Mouse (Mus musculus) hindbrain, embryonic 10.5 days (tissue): ENCODE data around the gene Adora2a. TPM values are rescaled to one million over a fixed set of nuclear protein-coding genes. Genes with fewer than 3 reads are reported as not detected.
A peak's percentile ranks its signal among the peaks of the same experiment; 100 is the strongest.
"Not testable (repeated sequence)": the region's sequence is repeated elsewhere in the genome, so short reads cannot be mapped to it uniquely, and the experiment has no call there.

Source experiments
- DNase-seq: peaks from one replicate; pipeline ENCODE4 v3.0.0-alpha.2; 2017; ENCODE audit warnings: low spot score
- H3K27ac ChIP-seq: fragments of 300-500 bp; sonication (generic); 2 replicates; pipeline ENCODE4 v1.5.1; 2016; ENCODE audit warnings: mild to moderate bottlenecking, moderate library complexity
- H3K27me3 ChIP-seq: fragments of 300-500 bp; sonication (generic); 2 replicates; pipeline ENCODE4 v1.6.1; 2016; ENCODE audit warnings: mild to moderate bottlenecking; ENCODE audit not compliant: poor library complexity, insufficient read depth, severe bottlenecking
- H3K36me3 ChIP-seq: fragments of 300-500 bp; sonication (generic); 2 replicates; pipeline ENCODE4 v1.6.1; 2016; ENCODE audit warnings: mild to moderate bottlenecking, moderate library complexity
- H3K4me1 ChIP-seq: fragments of 300-500 bp; sonication (generic); replicated peaks from 2 replicates; pipeline ENCODE4 v1.6.1; 2016; ENCODE audit warnings: mild to moderate bottlenecking
- H3K4me3 ChIP-seq: fragments of 300-500 bp; sonication (generic); 2 replicates; pipeline ENCODE4 v1.5.1; 2016; ENCODE audit warnings: mild to moderate bottlenecking, moderate library complexity
- H3K9me3 ChIP-seq: fragments of 300-500 bp; sonication (generic); 2 replicates; pipeline ENCODE4 v1.6.1; 2016; ENCODE audit warnings: mild to moderate bottlenecking, moderate library complexity
- WGBS: fragments of 180-500 bp; shearing (Covaris S2); methylation state at CpG from one replicate; pipeline ENCODE4 v1.1.7; 2016; 5-methylcytosine and 5-hydroxymethylcytosine counted together
- polyA plus RNA-seq: library from polyadenylated mRNA; unstranded; fragments of >200 nt; fragmentation: Nextera tagmentation; extraction: Ambion mirVana; gene quantifications from 2 replicates; pipeline ENCODE4 v1.2.1, GENCODE M21; 2016

The Adora2a gene
- polyA plus RNA-seq, 1 experiment from 2014 or later, result 2.4 TPM

DNA sequence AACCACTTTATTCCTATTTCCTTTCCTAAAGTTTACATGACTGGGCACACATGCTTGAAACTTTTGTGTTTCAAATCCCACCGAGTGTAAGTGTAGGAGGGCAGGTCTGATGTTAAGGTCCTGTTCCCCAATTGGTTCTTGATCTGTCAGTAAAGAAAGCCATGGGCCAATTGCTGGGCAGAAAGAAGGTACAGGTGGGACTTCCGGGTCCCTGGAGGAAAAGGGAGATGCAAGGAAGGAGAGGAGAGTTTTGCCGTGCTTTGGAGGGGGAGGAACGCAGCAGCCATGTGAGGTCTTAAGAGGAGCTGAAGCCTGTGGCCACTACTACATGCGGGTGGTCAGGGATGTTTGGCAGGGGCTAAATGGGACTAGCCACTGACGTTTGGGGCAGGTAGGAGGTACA lies 48.6 kb downstream of the Adora2a start:
- H3K9me3 ChIP-seq, result no peaks in the 10 kb centered on the region
- peaks cover 3% of the 10 kb centered on the region; the same call in 1 of the 2 replicates for H3K4me1 ChIP-seq
- 54% methylated on average over 6 of the region's 6 CpGs for WGBS
- no peak for DNase-seq
- no peaks in the 10 kb centered on the region for H3K36me3 ChIP-seq
- H3K27me3 ChIP-seq, result no peaks in the 10 kb centered on the region
- H3K27ac ChIP-seq, result no peak overlapping the region
- H3K4me3 ChIP-seq, result peak overlapping the region; percentile 23; the same call in 1 of the 2 replicates

DNA sequence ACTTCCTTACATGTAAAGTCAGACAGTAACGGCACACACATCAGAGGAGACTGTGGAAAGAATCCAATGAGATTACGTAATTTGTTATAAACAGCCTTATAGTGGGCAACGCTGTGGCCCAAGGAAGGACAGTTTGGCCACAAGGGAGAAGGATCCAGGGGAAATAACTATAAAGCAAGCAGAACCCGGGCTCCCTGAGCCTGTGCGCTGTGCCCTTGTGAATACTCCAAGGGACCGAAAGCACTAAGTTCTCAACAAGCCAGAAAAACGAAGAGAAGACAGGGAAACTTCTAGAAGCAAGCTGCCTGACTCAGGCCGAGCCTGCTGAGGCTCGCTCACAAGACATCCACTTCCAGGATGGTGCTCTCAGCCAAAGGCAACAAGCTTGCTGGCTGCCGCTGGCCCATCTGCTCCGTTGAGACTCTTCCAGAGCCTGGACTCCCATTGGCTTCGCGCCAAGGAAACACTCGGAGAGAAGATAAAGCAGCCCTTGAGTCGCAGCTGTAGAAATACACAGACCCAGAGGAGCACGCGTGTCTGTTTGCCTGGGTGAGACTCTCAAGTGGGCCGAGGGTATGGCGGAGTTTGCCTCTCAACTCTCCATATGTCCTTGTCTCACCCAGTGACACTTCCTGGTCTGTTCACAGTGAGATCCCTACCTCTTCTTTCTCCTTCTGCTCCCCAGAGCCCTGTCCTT lies 57.1 kb downstream of the Adora2a start:
- not testable (repeated sequence) for H3K4me3 ChIP-seq, DNase-seq, H3K27ac ChIP-seq, H3K9me3 ChIP-seq, H3K27me3 ChIP-seq, H3K4me1 ChIP-seq, H3K36me3 ChIP-seq
- 90% methylated on average over 16 of the region's 19 CpGs for WGBS

DNA sequence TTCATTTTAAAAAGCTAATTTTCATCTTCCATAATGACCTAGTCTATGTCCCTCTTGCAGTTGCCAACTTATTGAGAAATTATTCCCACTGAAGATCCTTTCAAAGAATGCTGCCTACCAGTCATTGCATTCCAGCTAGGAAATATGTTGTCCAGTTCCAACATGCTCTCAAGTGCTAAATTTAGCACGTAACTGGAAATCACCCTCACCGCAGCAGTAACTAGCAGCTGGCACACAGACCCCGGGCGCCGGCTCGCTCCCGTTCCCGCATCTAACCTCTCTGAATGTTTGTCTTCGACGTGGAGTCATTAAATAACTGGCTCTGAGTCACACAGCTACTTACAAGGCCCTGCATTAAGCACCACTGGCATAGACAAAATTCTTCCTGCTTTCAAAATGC lies 62.0 kb downstream of the Adora2a start:
- no peaks in the 10 kb centered on the region for H3K36me3 ChIP-seq
- 92% methylated on average over 10 of the region's 10 CpGs for WGBS
- H3K9me3 ChIP-seq, result no peaks in the 10 kb centered on the region
- no peak overlapping the region for H3K27ac ChIP-seq
- H3K27me3 ChIP-seq, result no peaks in the 10 kb centered on the region
- H3K4me3 ChIP-seq, result no peak overlapping the region
- DNase-seq, result no peak
- H3K4me1 ChIP-seq, result no peaks in the 10 kb centered on the region

Other genes starting within 250 kb of the Adora2a start
- 38.5 and 38.8 TPM in 2 replicates for gene Specc1l, start 104.8 kb upstream of the Adora2a start, polyA plus RNA-seq
- 0.19 TPM in 1 of 2 replicates, not detected in the other for gene Upb1, start 84.2 kb downstream of the Adora2a start, polyA plus RNA-seq
- 269 and 286 TPM in 2 replicates for gene Snrpd3, start 200.7 kb downstream of the Adora2a start, polyA plus RNA-seq
- gene Gucd1, start 201.1 kb downstream of the Adora2a start, polyA plus RNA-seq, result 32.5 and 32.9 TPM in 2 replicates
- gene Lrrc75b, start 243.5 kb downstream of the Adora2a start, polyA plus RNA-seq, result 2.8 and 6.6 TPM in 2 replicates
- 3.3 and 3.4 TPM in 2 replicates for gene Ggt1, start 244.7 kb downstream of the Adora2a start, polyA plus RNA-seq